Mouse (Mus musculus) hindbrain, embryonic 12.5 days (tissue): ENCODE results near the gene Flcn. TPM values are rescaled to one million over a fixed set of nuclear protein-coding genes. Genes with fewer than 3 reads are reported as not detected.

Experiments
- ATAC-seq: fragments of 200-750 bp; cut with Nextera tagmentation; 2 replicates; pipeline ENCODE4 v1.8.0; 2017; ENCODE audit warnings: moderate TSS enrichment; ENCODE audit not compliant: low FRiP score
- H3K27ac ChIP-seq: fragments of 300-500 bp; sonication (generic); 2 replicates; pipeline ENCODE4 v1.5.1; 2016; ENCODE audit warnings: mild to moderate bottlenecking
- H3K27me3 ChIP-seq: fragments of 300-500 bp; sonication (generic); 2 replicates; pipeline ENCODE4 v1.6.1; 2016; ENCODE audit warnings: mild to moderate bottlenecking
- H3K36me3 ChIP-seq: fragments of 300-500 bp; sonication (generic); 2 replicates; pipeline ENCODE4 v1.6.1; 2016; ENCODE audit warnings: mild to moderate bottlenecking
- H3K4me1 ChIP-seq: fragments of 300-500 bp; sonication (generic); 2 replicates; pipeline ENCODE4 v1.6.1; 2016
- H3K4me2 ChIP-seq: fragments of 300-500 bp; sonication (generic); replicated peaks from 2 replicates; pipeline ENCODE4 v1.6.1; 2016; ENCODE audit warnings: mild to moderate bottlenecking
- H3K4me3 ChIP-seq: fragments of 300-500 bp; sonication (generic); 2 replicates; pipeline ENCODE4 v1.5.1; 2016; ENCODE audit warnings: mild to moderate bottlenecking
- H3K9ac ChIP-seq: fragments of 300-500 bp; sonication (generic); 2 replicates; pipeline ENCODE4 v1.6.1; 2016; ENCODE audit warnings: mild to moderate bottlenecking, moderate library complexity
- H3K9me3 ChIP-seq: fragments of 300-500 bp; sonication (generic); replicated peaks from 2 replicates; pipeline ENCODE4 v1.6.1; 2016; ENCODE audit warnings: mild to moderate bottlenecking
- WGBS: fragments of 180-500 bp; shearing (Covaris S2); methylation state at CpG from one replicate; pipeline ENCODE4 v1.1.7; 2016; 5-methylcytosine and 5-hydroxymethylcytosine counted together
- polyA plus RNA-seq: library from polyadenylated mRNA; unstranded; fragments of >200 nt; fragmentation: Nextera tagmentation; extraction: Ambion mirVana; gene quantifications from 2 replicates; pipeline ENCODE4 v1.2.1, GENCODE M21; 2016

Flcn gene
- polyA plus RNA-seq, 1 experiment from 2014 or later = 36.2 TPM

- WGBS = 87% methylated on average over 6 of the region's 6 CpGs
- Histone ChIP-seq H3K36me3 (peaks cover 49% of the 10 kb centered on the region), H3K4me3 (no peak overlapping the region), H3K27me3 (no peaks in the 10 kb centered on the region), H3K4me2 (no peak overlapping the region), H3K4me1 (no peaks in the 10 kb centered on the region), H3K9me3 (no peaks in the 10 kb centered on the region), H3K9ac (no peak overlapping the region), H3K27ac (no peak overlapping the region)
- ATAC-seq = no peak
Observed at GRCm38 (mm10) chr11:59815482-59816065, 5.8 kb upstream of the Flcn start.

DNA sequence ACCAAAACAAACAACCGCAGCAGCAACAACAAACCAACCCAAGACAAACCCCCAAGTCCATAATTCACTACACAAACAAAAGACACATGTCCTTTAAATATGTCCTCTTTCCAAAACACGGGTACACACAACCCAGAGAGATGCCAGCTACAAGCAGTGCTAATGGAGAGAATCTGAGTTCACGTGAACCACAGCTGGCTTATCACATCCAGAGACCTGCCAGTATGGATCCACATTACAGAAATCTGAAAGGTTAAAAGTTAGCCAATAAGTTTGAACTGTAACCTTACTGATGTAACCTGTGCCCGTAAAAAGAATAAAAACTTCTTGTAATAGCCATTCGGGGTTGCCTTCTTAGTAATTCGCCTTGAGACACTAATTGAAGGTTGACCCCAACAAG lies 5.1 kb upstream of the Flcn start:
- no peak overlapping the region for H3K4me2 ChIP-seq
- ATAC-seq = no peak
- no peaks in the 10 kb centered on the region for H3K4me1 ChIP-seq
- H3K36me3 ChIP-seq = peaks cover 43% of the 10 kb centered on the region
- H3K9me3 ChIP-seq = no peaks in the 10 kb centered on the region
- no peak overlapping the region for H3K9ac ChIP-seq
- H3K27ac ChIP-seq = no peak overlapping the region
- WGBS = 90% methylated on average over 6 of the region's 6 CpGs
- H3K4me3 ChIP-seq = no peak overlapping the region
- no peaks in the 10 kb centered on the region for H3K27me3 ChIP-seq

- Histone ChIP-seq H3K4me1 (no peaks in the 10 kb centered on the region), H3K9me3 (no peaks in the 10 kb centered on the region), H3K36me3 (peaks cover 38% of the 10 kb centered on the region), H3K9ac (no peak overlapping the region), H3K27me3 (no peaks in the 10 kb centered on the region), H3K4me3 (no peak overlapping the region), H3K27ac (no peak overlapping the region), H3K4me2 (no peak overlapping the region)
- 78% methylated on average over 1 of the region's 1 CpGs for WGBS
- no peak for ATAC-seq
Observed at GRCm38 (mm10) chr11:59814311-59814710, 4.5 kb upstream of the Flcn start.

DNA sequence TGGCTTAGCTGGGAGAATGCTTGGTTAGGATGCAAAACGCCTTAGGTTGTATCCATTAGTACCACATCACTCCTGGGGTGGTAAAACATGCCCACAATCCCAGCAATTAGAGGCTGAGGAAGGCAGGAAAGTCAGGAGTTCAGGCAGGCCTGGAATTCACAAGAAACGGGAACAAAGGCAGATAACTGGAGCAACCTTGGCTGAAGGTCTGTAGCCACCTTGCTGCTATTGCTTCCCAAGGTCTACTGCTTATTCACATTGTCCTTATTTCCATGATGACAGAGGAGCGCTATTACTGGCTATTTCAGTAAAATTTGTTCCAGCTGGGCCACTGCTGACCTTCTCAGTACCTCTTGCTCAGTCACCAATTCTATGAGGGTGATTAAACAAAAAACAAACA lies 3.5 kb upstream of the Flcn start:
- no peak for ATAC-seq
- WGBS = 75% methylated on average over 3 of the region's 3 CpGs
- Histone ChIP-seq H3K9ac (no peak overlapping the region), H3K27ac (no peak overlapping the region), H3K36me3 (peaks cover 27% of the 10 kb centered on the region), H3K4me2 (no peak overlapping the region), H3K9me3 (no peaks in the 10 kb centered on the region), H3K4me3 (no peak overlapping the region), H3K4me1 (peaks cover 9% of the 10 kb centered on the region), H3K27me3 (no peaks in the 10 kb centered on the region)

DNA sequence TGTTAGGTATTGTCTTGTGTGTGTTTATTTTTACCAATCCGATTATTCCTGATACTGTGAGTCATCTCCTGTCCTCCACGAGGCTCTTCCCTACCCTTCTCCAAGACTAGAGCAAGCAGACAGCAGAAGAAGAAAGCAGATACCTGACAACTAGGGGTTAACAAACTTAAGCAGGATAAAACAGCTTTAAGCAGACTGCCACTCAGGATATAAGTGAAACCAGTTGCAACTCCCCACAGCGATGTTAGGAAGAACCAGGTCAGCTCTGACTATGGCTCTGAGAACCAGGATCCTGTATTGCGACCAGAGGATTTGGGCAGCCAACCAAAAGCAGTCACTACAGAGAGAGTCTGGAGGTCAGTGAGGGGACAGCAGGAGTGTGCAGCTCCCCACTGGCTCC lies 1.4 kb upstream of the Flcn start:
- Histone ChIP-seq H3K9ac (no peak overlapping the region), H3K4me2 (no peak overlapping the region), H3K36me3 (peaks cover 24% of the 10 kb centered on the region), H3K27ac (no peak overlapping the region), H3K27me3 (no peaks in the 10 kb centered on the region), H3K4me1 (peaks cover 9% of the 10 kb centered on the region), H3K9me3 (no peaks in the 10 kb centered on the region), H3K4me3 (no peak overlapping the region)
- no peak for ATAC-seq
- 72% methylated on average over 4 of the region's 4 CpGs for WGBS

DNA sequence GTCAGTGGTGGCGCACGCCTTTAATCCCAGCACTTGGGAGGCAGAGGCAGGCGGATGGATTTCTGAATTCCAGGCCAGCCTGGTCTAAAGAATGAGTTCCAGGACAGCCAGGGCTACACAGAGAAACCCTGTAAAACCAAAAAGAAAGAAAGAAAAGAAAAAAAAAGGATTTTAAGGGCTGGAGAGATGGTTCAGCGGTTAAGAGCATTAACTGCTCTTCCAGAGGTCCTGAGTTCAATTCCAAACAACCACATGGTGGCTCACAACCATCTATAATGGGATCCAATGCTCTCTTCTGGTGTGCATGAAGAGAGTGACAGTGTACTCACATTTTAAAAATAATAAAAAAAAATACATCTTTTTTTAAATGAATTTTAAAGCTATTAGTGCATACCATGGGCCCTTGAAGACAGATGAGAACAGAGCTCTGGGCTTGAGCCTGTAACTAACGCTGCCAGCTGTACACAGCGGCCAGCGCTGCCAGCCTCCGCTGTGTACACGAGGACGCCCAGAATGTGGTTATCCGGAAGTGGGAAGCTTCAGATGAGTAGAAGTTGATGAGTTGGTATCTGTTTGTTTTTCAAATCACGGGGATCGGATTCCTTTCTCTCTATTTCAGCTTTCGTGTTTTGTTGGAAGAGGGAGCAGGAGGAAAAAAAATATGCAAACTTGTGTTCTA lies 803 bp upstream of the Flcn start:
- H3K27ac ChIP-seq = peak overlapping the region; percentile 97
- WGBS = 65% methylated on average over 14 of the region's 14 CpGs
- no peaks in the 10 kb centered on the region for H3K9me3 ChIP-seq
- peaks cover 23% of the 10 kb centered on the region for H3K36me3 ChIP-seq
- no peak for ATAC-seq
- H3K4me2 ChIP-seq = peak overlapping the region; percentile 85
- peaks cover 9% of the 10 kb centered on the region for H3K4me1 ChIP-seq
- no peaks in the 10 kb centered on the region for H3K27me3 ChIP-seq
- peak overlapping the region; percentile 85; the same call in 1 of the 2 replicates for H3K9ac ChIP-seq
- peak overlapping the region; percentile 78 for H3K4me3 ChIP-seq

- Histone ChIP-seq H3K4me3 (peak overlapping the region; percentile 78), H3K36me3 (peaks cover 36% of the 10 kb centered on the region), H3K4me1 (peaks cover 9% of the 10 kb centered on the region), H3K9me3 (no peaks in the 10 kb centered on the region), H3K27me3 (no peaks in the 10 kb centered on the region), H3K27ac (peak overlapping the region; percentile 97), H3K4me2 (peak overlapping the region; percentile 85), H3K9ac (peak overlapping the region; percentile 85)
- ATAC-seq = peak; percentile 55
- 1% methylated on average over 15 of the region's 15 CpGs for WGBS
Observed at GRCm38 (mm10) chr11:59809071-59809669, 646 bp downstream of the Flcn start.

DNA sequence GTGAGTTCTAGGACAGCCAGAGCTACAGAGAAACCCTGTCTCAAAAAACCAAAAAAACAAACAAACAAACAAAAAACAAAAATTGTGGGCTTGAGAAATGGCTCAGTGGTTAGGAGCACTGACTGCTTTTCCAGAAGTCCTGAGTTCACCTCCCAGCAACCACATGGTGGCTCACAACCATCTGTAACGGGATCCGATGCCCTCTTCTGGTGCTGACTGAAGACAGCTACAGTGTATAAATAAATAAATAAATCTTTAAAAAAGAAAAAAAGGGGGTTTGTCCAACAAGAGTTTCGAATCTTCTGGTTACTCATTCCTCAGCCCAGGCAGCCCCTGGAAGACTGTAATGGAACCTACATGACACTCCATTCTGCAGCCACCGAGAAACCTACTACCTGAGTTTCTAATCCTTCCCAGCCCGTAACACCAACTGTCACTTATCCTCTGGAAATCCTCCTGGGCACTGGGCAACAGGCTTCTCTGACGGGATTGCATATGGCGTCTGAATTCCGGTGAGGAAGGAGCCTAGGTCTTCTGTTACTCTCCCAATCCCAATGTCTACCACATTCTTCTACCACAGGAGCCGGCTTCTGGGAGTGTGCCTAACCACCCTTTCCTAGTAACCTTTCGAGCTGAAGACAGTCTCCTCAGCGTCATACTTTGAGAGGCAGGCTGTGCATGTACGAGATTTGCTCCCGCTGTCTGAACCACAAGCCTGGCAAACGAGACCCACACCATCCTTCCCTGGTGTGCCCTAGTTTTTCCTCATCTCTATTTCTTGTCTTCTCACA lies 1.5 kb downstream of the Flcn start:
- peak overlapping the region; percentile 85 for H3K4me2 ChIP-seq
- no peaks in the 10 kb centered on the region for H3K9me3 ChIP-seq
- ATAC-seq = no peak
- H3K27me3 ChIP-seq = no peaks in the 10 kb centered on the region
- H3K4me1 ChIP-seq = peaks cover 9% of the 10 kb centered on the region
- H3K36me3 ChIP-seq = peaks cover 44% of the 10 kb centered on the region
- H3K9ac ChIP-seq = no peak overlapping the region
- H3K4me3 ChIP-seq = peak overlapping the region; percentile 78
- WGBS = 65% methylated on average over 14 of the region's 14 CpGs
- H3K27ac ChIP-seq = 0 out of 2 replicates have a peak overlapping the region, but pooled peaks have one; percentile 5

- Histone ChIP-seq H3K27me3 (no peaks in the 10 kb centered on the region), H3K4me3 (no peak overlapping the region), H3K27ac (no peak overlapping the region), H3K4me1 (peaks cover 9% of the 10 kb centered on the region), H3K9ac (no peak overlapping the region), H3K4me2 (no peak overlapping the region), H3K36me3 (peaks cover 72% of the 10 kb centered on the region), H3K9me3 (no peaks in the 10 kb centered on the region)
- no peak for ATAC-seq
- WGBS = 95% methylated on average over 2 of the region's 2 CpGs
Observed at GRCm38 (mm10) chr11:59805656-59806055, 4.2 kb downstream of the Flcn start.

DNA sequence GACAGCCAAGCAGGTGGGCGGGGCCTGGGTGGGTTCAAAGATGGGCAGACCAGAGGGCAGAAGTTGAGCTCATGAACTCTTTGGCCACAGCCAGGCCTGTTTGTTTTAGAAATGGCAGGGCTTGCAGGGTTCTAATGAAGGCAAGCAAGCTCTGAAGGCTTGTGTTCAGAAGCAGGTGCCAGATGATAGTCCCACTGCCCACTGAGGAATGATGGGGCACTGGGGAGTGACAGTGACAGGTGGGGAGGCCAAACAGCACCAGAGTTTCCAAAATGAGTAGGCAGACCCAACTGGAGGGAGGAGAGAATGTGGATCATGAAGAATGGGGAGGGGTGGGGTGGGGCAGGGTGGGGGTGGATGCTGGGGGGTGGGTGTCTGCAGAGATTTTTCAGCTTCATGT lies 4.6 kb downstream of the Flcn start:
- H3K4me1 ChIP-seq = peaks cover 9% of the 10 kb centered on the region
- H3K9me3 ChIP-seq = no peaks in the 10 kb centered on the region
- 88% methylated on average over 1 of the region's 1 CpGs for WGBS
- ATAC-seq = no peak
- no peak overlapping the region for H3K4me3 ChIP-seq
- no peak overlapping the region for H3K27ac ChIP-seq
- H3K36me3 ChIP-seq = peaks cover 76% of the 10 kb centered on the region
- H3K9ac ChIP-seq = no peak overlapping the region
- no peaks in the 10 kb centered on the region for H3K27me3 ChIP-seq
- no peak overlapping the region for H3K4me2 ChIP-seq

DNA sequence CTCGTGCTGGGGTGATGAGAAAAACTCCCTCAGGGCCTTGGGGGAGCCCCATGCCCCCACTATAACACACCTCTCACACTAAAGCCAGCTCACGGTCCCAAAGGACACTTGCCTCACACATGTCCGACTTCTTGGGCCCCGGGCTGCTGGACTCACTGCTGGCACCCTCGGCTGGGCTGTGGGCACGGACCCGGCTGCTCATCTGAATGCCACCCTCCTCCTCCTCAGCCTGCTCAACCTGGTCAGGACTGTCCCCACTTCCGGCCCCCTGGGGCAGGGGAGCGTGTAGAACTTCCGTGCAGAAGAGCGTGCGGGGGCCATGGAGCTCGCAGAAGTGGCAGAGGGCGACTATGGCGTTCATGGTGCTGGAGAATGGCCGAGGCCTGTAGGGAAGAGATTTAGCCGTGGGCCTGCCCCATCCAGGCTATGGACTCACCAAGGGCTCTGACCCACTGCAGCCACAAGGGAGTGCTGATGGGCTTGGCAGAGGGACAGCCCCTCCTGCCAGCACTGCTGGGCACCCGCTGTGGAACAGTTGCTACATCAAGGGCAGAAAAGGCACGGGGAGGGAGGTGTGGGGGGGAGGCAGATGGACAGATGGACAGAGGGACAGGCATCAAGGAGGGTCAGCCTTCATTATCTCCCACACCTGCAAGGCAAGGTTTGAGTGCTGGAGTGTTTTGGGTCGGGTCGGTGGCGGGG lies 5.3 kb downstream of the Flcn start:
- H3K4me2 ChIP-seq = no peak overlapping the region
- no peak overlapping the region for H3K9ac ChIP-seq
- no peak overlapping the region for H3K4me3 ChIP-seq
- peaks cover 82% of the 10 kb centered on the region for H3K36me3 ChIP-seq
- no peaks in the 10 kb centered on the region for H3K9me3 ChIP-seq
- no peaks in the 10 kb centered on the region for H3K27me3 ChIP-seq
- peaks cover 9% of the 10 kb centered on the region for H3K4me1 ChIP-seq
- no peak for ATAC-seq
- 92% methylated on average over 22 of the region's 22 CpGs for WGBS
- H3K27ac ChIP-seq = no peak overlapping the region

DNA sequence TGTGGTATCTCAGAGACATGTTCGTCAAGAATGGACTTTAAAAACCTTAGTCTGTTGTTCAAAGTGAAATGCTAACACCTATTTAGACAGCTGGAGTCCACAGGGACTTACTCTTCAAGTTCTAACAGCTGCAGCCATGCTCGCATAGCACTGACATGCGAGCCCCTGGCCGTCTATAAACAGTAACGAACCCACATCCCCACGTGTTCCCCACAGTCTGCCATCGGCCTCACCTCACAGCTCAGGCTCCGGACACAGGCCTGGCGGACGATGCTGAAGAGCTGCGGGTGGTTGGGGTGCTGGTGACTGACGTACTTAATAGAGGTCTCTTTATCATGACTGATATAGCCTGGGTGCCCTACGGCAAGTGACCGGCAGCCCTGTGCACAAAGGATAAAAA lies 6.3 kb downstream of the Flcn start:
- WGBS = 89% methylated on average over 14 of the region's 14 CpGs

More for the DNA sequence above, 6.3 kb downstream of the Flcn start:
- H3K36me3 ChIP-seq = peaks cover 93% of the 10 kb centered on the region
- no peak overlapping the region for H3K27ac ChIP-seq
- no peak overlapping the region for H3K9ac ChIP-seq
- H3K4me1 ChIP-seq = peaks cover 2% of the 10 kb centered on the region
- no peak overlapping the region for H3K4me2 ChIP-seq
- ATAC-seq = no peak
- no peak overlapping the region for H3K4me3 ChIP-seq
- no peaks in the 10 kb centered on the region for H3K27me3 ChIP-seq
- H3K9me3 ChIP-seq = no peaks in the 10 kb centered on the region
